Mouse (Mus musculus): ENCODE results near the gene Ldhc.

Gene Ldhc

DNA sequence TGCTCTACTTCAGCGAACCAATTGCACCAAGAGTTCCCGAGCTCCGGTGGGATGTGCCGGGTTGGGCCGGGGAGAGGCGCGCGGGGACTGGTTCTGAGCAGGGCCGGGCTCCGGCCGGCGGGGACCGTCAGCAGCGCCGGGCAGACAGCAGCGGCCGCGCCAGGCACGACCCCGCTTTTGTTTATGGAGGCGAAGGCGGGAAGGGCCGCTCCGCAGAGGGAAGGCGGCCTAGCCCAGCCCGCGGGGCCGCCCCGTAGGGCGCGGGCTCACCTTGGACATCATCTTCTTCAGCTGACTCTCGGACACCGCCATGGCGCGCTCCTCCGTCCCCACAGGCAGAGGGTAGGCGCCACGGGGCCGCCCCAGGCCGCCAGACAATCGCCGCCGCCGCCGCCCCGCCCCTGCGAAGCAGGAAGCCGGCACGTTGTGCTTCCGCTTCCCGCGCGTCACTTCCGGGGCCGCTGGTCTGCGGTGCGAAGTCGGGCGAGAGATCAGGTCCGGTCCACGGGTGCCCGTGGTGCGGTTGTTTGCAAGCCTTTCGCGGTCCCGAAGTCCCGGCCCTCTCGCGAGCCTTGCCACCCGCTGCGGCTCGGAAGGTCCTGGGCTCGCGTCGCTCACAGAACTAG, 58.7 kb downstream of the Ldhc start, which contains the start of gene Tsg101:
TSS of gene Tsg101 (minus strand) at position 419 of the 626 bp plus-strand sequence.
- peak; percentile 88 for DNase-seq

DNA sequence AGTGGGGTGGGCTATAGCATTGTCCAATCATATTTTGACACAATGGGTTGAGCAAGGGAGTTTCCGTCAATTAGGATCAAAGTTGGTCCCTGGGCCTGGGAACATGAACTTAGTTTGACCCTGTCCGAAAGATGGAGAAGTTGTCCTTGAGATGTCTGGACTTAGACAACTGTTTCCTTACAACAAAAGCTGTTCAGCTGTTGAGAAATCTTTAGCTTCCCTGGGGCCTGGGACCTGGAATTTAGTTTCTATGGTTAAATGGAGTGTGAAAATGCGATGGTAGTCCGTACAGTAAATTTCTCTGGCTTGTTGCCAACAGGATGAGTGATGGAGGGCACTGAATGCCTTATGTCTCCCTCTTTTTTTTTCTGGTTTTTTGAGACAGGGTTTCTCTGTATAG, 61.1 kb downstream of the Ldhc start:
- no peak for DNase-seq
